ENCODE assay signal across 7 mouse cellular contexts in genomic region chr1:82725026-82725874, GRCm38 (mm10). TPM values are rescaled to one million over a fixed set of nuclear protein-coding genes. Genes with fewer than 3 reads are reported as not detected.
DNase-seq lines count a peak whose midpoint lies in the region; ATAC-seq and TF ChIP-seq lines count a peak whose summit lies in the region.

No protein-coding gene starts in this region.

- peak overlapping the region; percentile 73; the same call in 1 of the 2 replicates for H3K27ac ChIP-seq in lung, embryonic 15.5 days
- H3K27ac ChIP-seq in hindbrain, postnatal 0 days: peak overlapping the region; percentile 77
- peak overlapping the region; percentile 96 for H3K27ac ChIP-seq in midbrain, embryonic 10.5 days (replicated peaks)

- no peak for DNase-seq in lung, postnatal 36 days
- DNase-seq in Patski (ENCODE audit: low read depth, low spot score): no peak
- DNase-seq in embryo, embryonic 11 days: peak; percentile 5
- no peak for DNase-seq in hindbrain, postnatal 0 days (ENCODE audit: low spot score)
- DNase-seq in midbrain, embryonic 10.5 days (ENCODE audit: low spot score): no peak
- no peak for DNase-seq in ovary, postnatal 36 days (ENCODE audit: low spot score)

- POLR2A ChIA-PET in Patski (lab: Charles Lee): no interaction called here

- peak overlapping the region; percentile 88 for H3K4me2 ChIP-seq in lung, embryonic 15.5 days
- H3K4me2 ChIP-seq in hindbrain, postnatal 0 days (ENCODE audit: low read depth, low read length): peak overlapping the region; percentile 97

- in situ Hi-C loops in Patski (cut with MboI; ENCODE audit: low pct_unique_long_range_greater_than_20kb): no loop called here

- peaks cover 20% of the 10 kb centered on the region for H3K36me3 ChIP-seq in lung, embryonic 15.5 days
- H3K36me3 ChIP-seq in hindbrain, postnatal 0 days (ENCODE audit: insufficient read depth, low read length): peaks cover 13% of the 10 kb centered on the region; the same call in 1 of the 2 replicates
- peaks cover 27% of the 10 kb centered on the region for H3K36me3 ChIP-seq in midbrain, embryonic 10.5 days

- peak overlapping the region; percentile 96 for H3K9ac ChIP-seq in lung, embryonic 15.5 days
- H3K9ac ChIP-seq in hindbrain, postnatal 0 days (replicated peaks; ENCODE audit: low read length): peak overlapping the region; percentile 93

- TF ChIP-seq CTCF in Patski (IDR thresholded peaks at IDR 0.05): no peak
- TF ChIP-seq CTCF in hindbrain, postnatal 0 days (IDR thresholded peaks at IDR 0.05; ENCODE audit: low read depth): no peak; the same call in 1 of the 2 replicates

- ATAC-seq in lung, embryonic 15.5 days (ENCODE audit: borderline replicate concordance, extremely low read depth, low FRiP score, low TSS enrichment): peak; percentile 98
- peak; percentile 85 for ATAC-seq in Patski
- peak; percentile 97 for ATAC-seq in hindbrain, postnatal 0 days

- CTCF ChIA-PET in Patski (lab: Charles Lee): interaction anchor here (0.6 kb wide), 1 partner anchor 265 kb away, joined by 3 read pairs; no protein-coding TSS in a partner anchor

- H3K4me1 ChIP-seq in lung, embryonic 15.5 days: peaks cover 9% of the 10 kb centered on the region
- H3K4me1 ChIP-seq in hindbrain, postnatal 0 days (ENCODE audit: insufficient read depth, low read length): peaks cover 9% of the 10 kb centered on the region; the same call in 1 of the 2 replicates
- H3K4me1 ChIP-seq in midbrain, embryonic 10.5 days: peaks cover 10% of the 10 kb centered on the region

- under 1% methylated on average over 37 of the region's 37 CpGs for WGBS in lung, embryonic 15.5 days
- 2% methylated on average over 37 of the region's 37 CpGs for WGBS in hindbrain, postnatal 0 days
- WGBS in midbrain, embryonic 10.5 days: 2% methylated on average over 37 of the region's 37 CpGs

- peak overlapping the region; percentile 89 for H3K4me3 ChIP-seq in lung, embryonic 15.5 days
- peak overlapping the region; percentile 97 for H3K4me3 ChIP-seq in hindbrain, postnatal 0 days (ENCODE audit: low read length)
- peak overlapping the region; percentile 91 for H3K4me3 ChIP-seq in midbrain, embryonic 10.5 days

- H3K27me3 ChIP-seq in lung, embryonic 15.5 days: peaks cover 6% of the 10 kb centered on the region; the same call in 1 of the 2 replicates
- H3K27me3 ChIP-seq in Patski: no peaks in the 10 kb centered on the region
- H3K27me3 ChIP-seq in hindbrain, postnatal 0 days (ENCODE audit: insufficient read depth, low read length): 0 out of 2 replicates have a peak, but pooled peaks cover 7% of the 10 kb centered on the region
- H3K27me3 ChIP-seq in midbrain, embryonic 10.5 days (ENCODE audit: low read depth, poor library complexity, severe bottlenecking): peaks cover 16% of the 10 kb centered on the region

- no peaks in the 10 kb centered on the region for H3K9me3 ChIP-seq in lung, embryonic 15.5 days
- no peaks in the 10 kb centered on the region for H3K9me3 ChIP-seq in hindbrain, postnatal 0 days (ENCODE audit: low read length)
- H3K9me3 ChIP-seq in midbrain, embryonic 10.5 days (replicated peaks): no peaks in the 10 kb centered on the region

RNA-seq across cellular contexts. Expression of gene Mff, which starts 0.6 kb away (rescaled TPM):
- 199 and 208 TPM in 2 replicates for polyA plus RNA-seq in lung, embryonic 15.5 days (2015; fragmentation: Nextera tagmentation; extraction: Ambion mirVana)
- 219 TPM for polyA plus RNA-seq in Patski (2021)
- total RNA-seq in hindbrain, postnatal 0 days (2014; rRNA removed): 309 and 364 TPM in 2 replicates
- 410 and 416 TPM in 2 replicates for polyA plus RNA-seq in hindbrain, postnatal 0 days (2015; fragmentation: Nextera tagmentation; extraction: Ambion mirVana)
- 232 and 249 TPM in 2 replicates for polyA plus RNA-seq in midbrain, embryonic 10.5 days (2016; fragmentation: Nextera tagmentation; extraction: Ambion mirVana)

RNA-seq across cellular contexts. Expression of gene Tm4sf20, which starts 43.0 kb away (rescaled TPM):
- 0.10 TPM in 2 replicates for polyA plus RNA-seq in lung, embryonic 15.5 days (2015; fragmentation: Nextera tagmentation; extraction: Ambion mirVana)
- polyA plus RNA-seq in Patski (2021): 0.06 TPM
- not detected in 2 replicates for total RNA-seq in hindbrain, postnatal 0 days (2014; rRNA removed)
- polyA plus RNA-seq in hindbrain, postnatal 0 days (2015; fragmentation: Nextera tagmentation; extraction: Ambion mirVana): not detected in 2 replicates
- not detected in 2 replicates for polyA plus RNA-seq in midbrain, embryonic 10.5 days (2016; fragmentation: Nextera tagmentation; extraction: Ambion mirVana)

RNA-seq across cellular contexts. Expression of gene Gm47791, which starts 45.8 kb away (rescaled TPM):
- polyA plus RNA-seq in lung, embryonic 15.5 days (2015; fragmentation: Nextera tagmentation; extraction: Ambion mirVana): not detected in 2 replicates
- polyA plus RNA-seq in Patski (2021): not detected
- total RNA-seq in hindbrain, postnatal 0 days (2014; rRNA removed): not detected in 2 replicates
- polyA plus RNA-seq in hindbrain, postnatal 0 days (2015; fragmentation: Nextera tagmentation; extraction: Ambion mirVana): not detected in 2 replicates
- not detected in 2 replicates for polyA plus RNA-seq in midbrain, embryonic 10.5 days (2016; fragmentation: Nextera tagmentation; extraction: Ambion mirVana)
